Mouse (Mus musculus) urinary bladder, adult 18-20 months (tissue): Measurements from ENCODE around the gene Iars2.

Experiments used
- DNase-seq, 2 experiments: peaks; one replicate each; pipeline ENCODE4 v3.0.0; 2022; ENCODE audit warnings: low spot score in 2 of 2, mixed read lengths in 2 of 2

Gene Iars2

GRCm38 (mm10) chr1:185279288-185279687 is 49.9 kb downstream of the Iars2 start:
- no peak for DNase-seq

- no peak for DNase-seq
Measured at GRCm38 (mm10) chr1:185277022-185277421, 52.2 kb downstream of the Iars2 start.

- DNase-seq: no peak
Measured at GRCm38 (mm10) chr1:185275976-185276375, 53.2 kb downstream of the Iars2 start.

- DNase-seq: no peak
Measured at GRCm38 (mm10) chr1:185274819-185275545, 54.2 kb downstream of the Iars2 start.

- DNase-seq: no peak
Measured at GRCm38 (mm10) chr1:185271373-185271772, 57.8 kb downstream of the Iars2 start.

GRCm38 (mm10) chr1:185270403-185271097 is 58.6 kb downstream of the Iars2 start:
- DNase-seq: no peak

GRCm38 (mm10) chr1:185268675-185269074 is 60.5 kb downstream of the Iars2 start:
- no peak for DNase-seq

- no peak for DNase-seq
Measured at GRCm38 (mm10) chr1:185262565-185262964, 66.6 kb downstream of the Iars2 start.

- DNase-seq: no peak
Measured at GRCm38 (mm10) chr1:185256753-185257152, 72.4 kb downstream of the Iars2 start.

- DNase-seq: no peak
Measured at GRCm38 (mm10) chr1:185255336-185255735, 73.9 kb downstream of the Iars2 start.

GRCm38 (mm10) chr1:185253140-185253892 is 75.9 kb downstream of the Iars2 start:
- peak in 1 of 2 experiments; percentile 13 for DNase-seq

GRCm38 (mm10) chr1:185252351-185252750 is 76.8 kb downstream of the Iars2 start:
- DNase-seq: no peak

GRCm38 (mm10) chr1:185248728-185249127 is 80.5 kb downstream of the Iars2 start:
- no peak for DNase-seq

- no peak for DNase-seq
Measured at GRCm38 (mm10) chr1:185247429-185248085, 81.6 kb downstream of the Iars2 start.

GRCm38 (mm10) chr1:185245456-185245855 is 83.7 kb downstream of the Iars2 start:
- DNase-seq: no peak

GRCm38 (mm10) chr1:185243013-185243412 is 86.2 kb downstream of the Iars2 start:
- no peak for DNase-seq

GRCm38 (mm10) chr1:185236530-185236929 is 92.7 kb downstream of the Iars2 start:
- no peak for DNase-seq

GRCm38 (mm10) chr1:185235837-185236236 is 93.4 kb downstream of the Iars2 start:
- DNase-seq: no peak
